Mouse (Mus musculus) ES-CJ7 (cell line): ENCODE results near the gene Spef1.
"Not testable (repeated sequence)": the region's sequence is repeated elsewhere in the genome, so short reads cannot be mapped to it uniquely, and the experiment has no call there.

Source experiments
- DNase-seq: peaks from one replicate; pipeline ENCODE4 v3.0.0; 2011; ENCODE audit warnings: low read depth, low spot score

The Spef1 gene

GRCm38 (mm10) chr2:131186771-131187601 lies at the start of gene Spef1, which contains the start of gene Cdc25b:
Spef1 (minus strand) TSS chr2:131187282.
Cdc25b (plus strand) TSS chr2:131186949.
- DNase-seq, result peak; percentile 76

- DNase-seq, result no peak
These were observed 48.0 kb upstream of the Spef1 start for GRCm38 (mm10) chr2:131234970-131235635.

- no peak for DNase-seq
These were observed 47.1 kb upstream of the Spef1 start for GRCm38 (mm10) chr2:131234127-131234650.

GRCm38 (mm10) chr2:131233307-131234126 lies 46.4 kb upstream of the Spef1 start, which contains the start of gene Mavs:
Mavs (plus strand) TSS chr2:131234063.
- peak; percentile 94 for DNase-seq

- DNase-seq, result peak; percentile 89
These were observed 45.5 kb upstream of the Spef1 start for GRCm38 (mm10) chr2:131232558-131232957.

- DNase-seq, result no peak
These were observed 40.2 kb upstream of the Spef1 start for GRCm38 (mm10) chr2:131227243-131227642.

- not testable (repeated sequence) for DNase-seq
These were observed 39.6 kb upstream of the Spef1 start for GRCm38 (mm10) chr2:131226669-131227068.

GRCm38 (mm10) chr2:131225178-131225577 lies 38.1 kb upstream of the Spef1 start:
- no peak for DNase-seq

GRCm38 (mm10) chr2:131223569-131223968 lies 36.5 kb upstream of the Spef1 start:
- no peak for DNase-seq

GRCm38 (mm10) chr2:131222562-131222961 lies 35.5 kb upstream of the Spef1 start:
- no peak for DNase-seq

GRCm38 (mm10) chr2:131221853-131222515 lies 34.9 kb upstream of the Spef1 start:
- no peak for DNase-seq

- no peak for DNase-seq
These were observed 32.9 kb upstream of the Spef1 start for GRCm38 (mm10) chr2:131220030-131220429.

- no peak for DNase-seq
These were observed 29.1 kb upstream of the Spef1 start for GRCm38 (mm10) chr2:131215941-131216858.

- no peak for DNase-seq
These were observed 26.7 kb upstream of the Spef1 start for GRCm38 (mm10) chr2:131213773-131214172.

- no peak for DNase-seq
These were observed 24.0 kb upstream of the Spef1 start for GRCm38 (mm10) chr2:131211026-131211615.

- DNase-seq, result peak; percentile 95
These were observed 23.1 kb upstream of the Spef1 start for GRCm38 (mm10) chr2:131209969-131210792.

- no peak for DNase-seq
These were observed 22.2 kb upstream of the Spef1 start for GRCm38 (mm10) chr2:131209125-131209795.

GRCm38 (mm10) chr2:131208356-131208755 lies 21.3 kb upstream of the Spef1 start:
- no peak for DNase-seq
